Mouse (Mus musculus) yolk sac, embryonic 10.5 days (tissue): ENCODE data around the gene Pde7b.

Experiments used
- DNase-seq: peaks from one replicate; pipeline ENCODE4 v3.0.0-alpha.2; 2017; ENCODE audit warnings: low spot score

Gene Pde7b

GRCm38 (mm10) chr10:20722651-20723520, 2.0 kb downstream of the Pde7b start:
- no peak for DNase-seq

- DNase-seq: no peak
Observed at GRCm38 (mm10) chr10:20719201-20719600, 5.7 kb downstream of the Pde7b start.

GRCm38 (mm10) chr10:20700633-20701032, 24.2 kb downstream of the Pde7b start:
- no peak for DNase-seq

GRCm38 (mm10) chr10:20699874-20700273, 25.0 kb downstream of the Pde7b start:
- DNase-seq: no peak

- DNase-seq: no peak
Observed at GRCm38 (mm10) chr10:20695637-20696036, 29.2 kb downstream of the Pde7b start.

- no peak for DNase-seq
Observed at GRCm38 (mm10) chr10:20690002-20690401, 34.9 kb downstream of the Pde7b start.

GRCm38 (mm10) chr10:20684151-20684550, 40.7 kb downstream of the Pde7b start:
- DNase-seq: no peak

GRCm38 (mm10) chr10:20680986-20681385, 43.9 kb downstream of the Pde7b start:
- DNase-seq: no peak

- no peak for DNase-seq
Observed at GRCm38 (mm10) chr10:20675321-20675720, 49.6 kb downstream of the Pde7b start.

- no peak for DNase-seq
Observed at GRCm38 (mm10) chr10:20673798-20674197, 51.1 kb downstream of the Pde7b start.

- no peak for DNase-seq
Observed at GRCm38 (mm10) chr10:20672591-20672990, 52.3 kb downstream of the Pde7b start.

- no peak for DNase-seq
Observed at GRCm38 (mm10) chr10:20671621-20672020, 53.3 kb downstream of the Pde7b start.

- no peak for DNase-seq
Observed at GRCm38 (mm10) chr10:20670541-20670940, 54.3 kb downstream of the Pde7b start.

- DNase-seq: no peak
Observed at GRCm38 (mm10) chr10:20669467-20669866, 55.4 kb downstream of the Pde7b start.

GRCm38 (mm10) chr10:20668577-20668976, 56.3 kb downstream of the Pde7b start:
- DNase-seq: no peak

- DNase-seq: no peak
Observed at GRCm38 (mm10) chr10:20666655-20667054, 58.2 kb downstream of the Pde7b start.

GRCm38 (mm10) chr10:20662951-20663350, 61.9 kb downstream of the Pde7b start:
- DNase-seq: no peak

- no peak for DNase-seq
Observed at GRCm38 (mm10) chr10:20661684-20662083, 63.2 kb downstream of the Pde7b start.

GRCm38 (mm10) chr10:20659718-20660117, 65.2 kb downstream of the Pde7b start:
- no peak for DNase-seq

GRCm38 (mm10) chr10:20659268-20659667, 65.6 kb downstream of the Pde7b start:
- no peak for DNase-seq

- DNase-seq: no peak
Observed at GRCm38 (mm10) chr10:20658716-20659115, 66.2 kb downstream of the Pde7b start.

- DNase-seq: no peak
Observed at GRCm38 (mm10) chr10:20657316-20658081, 67.4 kb downstream of the Pde7b start.

GRCm38 (mm10) chr10:20654590-20654989, 70.3 kb downstream of the Pde7b start:
- DNase-seq: no peak
